Mouse (Mus musculus) brain, embryonic 14.5 days (tissue): Measurements from ENCODE around the gene Yipf2.

Experiments
- CTCF ChIP-seq: fragments of 200-500 bp; IDR thresholded peaks from 2 replicates; pipeline ENCODE4 v1.5.1; 2012; ENCODE audit warnings: inconsistent platforms, mild to moderate bottlenecking, moderate library complexity, borderline replicate concordance; ENCODE audit not compliant: insufficient read depth, insufficient read length; ENCODE audit errors: extremely low read depth
- POLR2A ChIP-seq: fragments of 200-500 bp; IDR thresholded peaks from 2 replicates; pipeline ENCODE4 v1.6.1; 2012; ENCODE audit warnings: mild to moderate bottlenecking, inconsistent platforms, borderline replicate concordance; ENCODE audit not compliant: poor library complexity, insufficient read depth, insufficient read length, severe bottlenecking; ENCODE audit errors: extremely low read depth

DNA sequence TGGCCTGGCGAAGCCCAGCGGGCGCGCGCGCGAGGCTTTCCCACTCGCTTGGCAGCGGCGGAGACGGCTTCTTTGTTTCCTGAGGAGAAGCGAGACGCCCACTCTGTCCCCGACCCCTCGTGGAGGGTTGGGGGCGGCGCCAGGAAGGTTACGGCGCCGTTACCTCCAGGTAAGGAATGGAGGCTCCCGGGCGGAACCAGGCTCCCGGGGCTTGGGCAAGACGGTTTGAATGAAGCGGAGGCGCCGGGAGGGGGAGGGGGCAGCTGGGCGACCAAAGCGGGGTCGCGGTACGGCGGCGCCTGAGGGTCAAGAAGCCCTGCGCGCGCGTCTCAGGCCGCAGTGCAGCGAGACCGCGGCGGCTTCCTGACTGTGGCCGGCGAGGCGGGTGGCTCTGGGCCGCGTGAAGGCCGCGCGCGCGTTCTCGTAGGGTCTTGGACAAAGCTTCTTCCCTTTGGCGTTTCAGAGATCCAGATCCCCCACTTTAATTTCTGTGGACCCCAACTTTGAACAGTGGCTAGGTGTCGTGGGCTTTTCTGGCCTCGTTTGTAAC is 23.7 kb upstream of the Yipf2 start:
- TF ChIP-seq CTCF (no peak), POLR2A (peak; percentile 76)
